14 mouse cellular contexts compared by ENCODE assay signal in genomic region chr10:40515225-40515681, GRCm38 (mm10). TPM values are rescaled to one million over a fixed set of nuclear protein-coding genes. Genes with fewer than 3 reads are reported as not detected.
DNase-seq lines count a peak whose midpoint lies in the region; ATAC-seq and TF ChIP-seq lines count a peak whose summit lies in the region.
"Had no signal": no experiment of that assay in that cellular context is flagged by ENCODE, and none has a peak within 500 bp of the region (broad histone marks: within the 10 kb centered on the region; RNA-seq: fewer than 3 reads in every experiment).

No protein-coding gene starts in this region.

- H3K4me1 ChIP-seq in forebrain, embryonic 10.5 days: peaks cover 20% of the 10 kb centered on the region
- H3K4me1 ChIP-seq in forebrain, postnatal 0 days (ENCODE audit: insufficient read depth): peaks cover 9% of the 10 kb centered on the region; the same call in 1 of the 2 replicates
- no peaks in the 10 kb centered on the region for H3K4me1 ChIP-seq in lung, postnatal 0 days (ENCODE audit: insufficient read depth, low read depth, low read length)
- no peaks in the 10 kb centered on the region; the same call in 1 of the 2 replicates for H3K4me1 ChIP-seq in lung, adult 2 months (ENCODE audit: control insufficient read depth, insufficient read depth, low read length)

- no peak for TF ChIP-seq CTCF in forebrain, postnatal 0 days (IDR thresholded peaks at IDR 0.05; ENCODE audit: low read depth)
- no peak for TF ChIP-seq CTCF in lung, postnatal 0 days (IDR thresholded peaks at IDR 0.05)
- TF ChIP-seq CTCF in lung, adult 2 months (IDR thresholded peaks at IDR 0.05; ENCODE audit: insufficient read depth, low read length): no peak

- no peak for ATAC-seq in forebrain, postnatal 0 days
- no peak for ATAC-seq in lung, postnatal 0 days
- ATAC-seq in inflammation-experienced regulatory T-cells, adult 6 months: peak; percentile 58

- TF ChIP-seq EP300 in lung, postnatal 0 days (IDR thresholded peaks at IDR 0.05): no peak

- H3K9me3 ChIP-seq in forebrain, embryonic 10.5 days: no peaks in the 10 kb centered on the region
- H3K9me3 ChIP-seq in forebrain, postnatal 0 days (ENCODE audit: low read length): no peaks in the 10 kb centered on the region
- no peaks in the 10 kb centered on the region for H3K9me3 ChIP-seq in lung, postnatal 0 days (ENCODE audit: low read length)
- H3K9me3 ChIP-seq: hindbrain, embryonic 15.5 days had no signal

- no peaks in the 10 kb centered on the region for H3K36me3 ChIP-seq in forebrain, embryonic 10.5 days (replicated peaks)
- H3K36me3 ChIP-seq in forebrain, postnatal 0 days (ENCODE audit: insufficient read depth): no peaks in the 10 kb centered on the region
- H3K36me3 ChIP-seq in lung, postnatal 0 days (ENCODE audit: insufficient read depth, low read length): no peaks in the 10 kb centered on the region
- H3K36me3 ChIP-seq: hindbrain, embryonic 15.5 days; neural tube, embryonic 12.5 days had no signal

- no peaks in the 10 kb centered on the region for H3K27me3 ChIP-seq in forebrain, embryonic 10.5 days (ENCODE audit: poor library complexity, severe bottlenecking)
- no peaks in the 10 kb centered on the region for H3K27me3 ChIP-seq in forebrain, postnatal 0 days (ENCODE audit: insufficient read depth, low read length)
- H3K27me3 ChIP-seq in lung, postnatal 0 days (replicated peaks; ENCODE audit: insufficient read depth, low read length): no peaks in the 10 kb centered on the region
- H3K27me3 ChIP-seq: hindbrain, embryonic 15.5 days; megakaryocyte, embryonic 14.5 days; neural tube, embryonic 12.5 days had no signal

- H3K4me2 ChIP-seq in forebrain, postnatal 0 days (ENCODE audit: low read depth): no peak overlapping the region
- H3K4me2 ChIP-seq in lung, postnatal 0 days (replicated peaks; ENCODE audit: low read depth, low read length): no peak overlapping the region
- H3K4me2 ChIP-seq: hindbrain, embryonic 15.5 days; neural tube, embryonic 12.5 days had no signal

- H3K9ac ChIP-seq in forebrain, postnatal 0 days: no peak overlapping the region
- H3K9ac ChIP-seq in lung, postnatal 0 days (replicated peaks; ENCODE audit: low read depth): no peak overlapping the region
- H3K9ac ChIP-seq: hindbrain, embryonic 15.5 days; neural tube, embryonic 12.5 days had no signal

- WGBS in forebrain, embryonic 10.5 days: 84% methylated on average over 5 of the region's 5 CpGs
- 82% methylated on average over 5 of the region's 5 CpGs for WGBS in forebrain, postnatal 0 days
- 67% methylated on average over 5 of the region's 5 CpGs for WGBS in lung, postnatal 0 days
- WGBS in lung, adult 2 months: 56% methylated on average over 5 of the region's 5 CpGs

- TF ChIP-seq POLR2A in lung, adult 2 months (IDR thresholded peaks at IDR 0.05; ENCODE audit: borderline replicate concordance, extremely low read depth, low read depth, low read length): no peak

- H3K4me3 ChIP-seq in forebrain, embryonic 10.5 days: no peak overlapping the region
- H3K4me3 ChIP-seq in forebrain, postnatal 0 days (ENCODE audit: low read depth, low read length): no peak overlapping the region
- H3K4me3 ChIP-seq in lung, postnatal 0 days (ENCODE audit: low read depth, low read length): no peak overlapping the region
- H3K4me3 ChIP-seq in lung, adult 2 months (replicated peaks; ENCODE audit: extremely low read depth, low read depth, low read length): no peak overlapping the region
- H3K4me3 ChIP-seq: hindbrain, embryonic 15.5 days; megakaryocyte, embryonic 14.5 days; neural tube, embryonic 12.5 days had no signal

- peak overlapping the region; percentile 58; the same call in 1 of the 2 replicates for H3K27ac ChIP-seq in forebrain, embryonic 10.5 days
- H3K27ac ChIP-seq in forebrain, postnatal 0 days (ENCODE audit: low read depth, low read length): no peak overlapping the region
- H3K27ac ChIP-seq in lung, postnatal 0 days (ENCODE audit: low read length): no peak overlapping the region
- H3K27ac ChIP-seq: hindbrain, embryonic 15.5 days; neural tube, embryonic 12.5 days had no signal

- no peak for DNase-seq in forebrain, embryonic 10.5 days (ENCODE audit: extremely low spot score, low spot score)
- DNase-seq in forebrain, postnatal 0 days: no peak
- DNase-seq in lung, postnatal 0 days (ENCODE audit: low spot score): peak; percentile 10
- DNase-seq in lung, adult 2 months: no peak
- peak; percentile 65 to 74 for DNase-seq in thymus, postnatal 10 days (ENCODE audit: low spot score in 2 of 2)
- DNase-seq in Muller cell, postnatal 12 days (ENCODE audit: inconsistent ontology term): no peak
- no peak for DNase-seq in gastrocnemius, postnatal 25 days
- DNase-seq: cerebellum, postnatal 36 days; gastrocnemius, postnatal 10 days; liver had no signal

RNA-seq across cellular contexts. Expression of gene Slc22a16, which starts 54.9 kb away (rescaled TPM):
- not detected in 2 replicates for polyA plus RNA-seq in forebrain, embryonic 10.5 days (2016; fragmentation: Nextera tagmentation; extraction: Ambion mirVana)
- total RNA-seq in forebrain, postnatal 0 days (2014; rRNA removed): not detected in 2 replicates
- polyA plus RNA-seq in forebrain, postnatal 0 days (2015; fragmentation: Nextera tagmentation; extraction: Ambion mirVana): not detected in 2 replicates
- not detected in 2 replicates for polyA plus RNA-seq in lung, postnatal 0 days (2015; fragmentation: Nextera tagmentation; extraction: Ambion mirVana)
- not detected in 2 replicates for polyA plus RNA-seq in lung, adult 2 months (2012; rRNA removed)
- not detected for polyA plus RNA-seq in inflammation-experienced regulatory T-cells, adult 6 months (2017; shearing (Covaris generic))
- total RNA-seq in gastrocnemius, postnatal 25 days (2021): not detected
- total RNA-seq: gastrocnemius, postnatal 10 days had no signal
- polyA plus RNA-seq: hindbrain, embryonic 15.5 days; neural tube, embryonic 12.5 days had no signal

Comparison
In these comparisons a context has a peak if more than half of its experiments do, and no peak if none do; other contexts are left out.
1. DNase-seq: peak in lung, postnatal 0 days (single experiment) and thymus, postnatal 10 days (2 of 2); none in forebrain, embryonic 10.5 days (single experiment), forebrain, postnatal 0 days (single experiment), lung, adult 2 months (single experiment), Muller cell, postnatal 12 days (single experiment) and gastrocnemius, postnatal 25 days (single experiment).